Mouse (Mus musculus): ENCODE measurements at regions not wholly inside any gene's neighbourhood (a gene's known extent, or its start where the extent isn't known, plus 50 kb on each side); places are given as distances from the start of the nearest gene placed in this dataset.

- Histone ChIP-seq H3K27ac (ENCODE audit: control insufficient read depth, insufficient read depth, low read depth, low read length, poor library complexity) (no peak overlapping the region), H3K4me1 (ENCODE audit: control insufficient read depth, insufficient read depth, low read length) (no peaks in the 10 kb centered on the region), H3K4me3 (replicated peaks; ENCODE audit: control insufficient read depth, low read depth, low read length) (no peak overlapping the region)
- TF ChIP-seq CTCF (IDR thresholded peaks at IDR 0.05; ENCODE audit: control insufficient read depth, insufficient read depth, low read length) = no peak
- no peak for TF ChIP-seq POLR2A (IDR thresholded peaks at IDR 0.05; ENCODE audit: borderline replicate concordance, control insufficient read depth, low read depth, low read length)
- WGBS = 82% methylated on average over 11 of the region's 11 CpGs
Observed at GRCm38 (mm10) chr5:52309317-52310060, 54.1 kb upstream of the Sod3 start.

- no peaks in the 10 kb centered on the region for H3K4me1 ChIP-seq (ENCODE audit: control insufficient read depth, insufficient read depth, low read length)
- TF ChIP-seq CTCF (IDR thresholded peaks at IDR 0.05; ENCODE audit: control insufficient read depth, insufficient read depth, low read length) (no peak), POLR2A (IDR thresholded peaks at IDR 0.05; ENCODE audit: borderline replicate concordance, control insufficient read depth, low read depth, low read length) (no peak)
- no peak overlapping the region for H3K4me3 ChIP-seq (replicated peaks; ENCODE audit: control insufficient read depth, low read depth, low read length)
- H3K27ac ChIP-seq (ENCODE audit: control insufficient read depth, insufficient read depth, low read depth, low read length, poor library complexity) = no peak overlapping the region
- WGBS = 86% methylated on average over 3 of the region's 3 CpGs
Observed at GRCm38 (mm10) chr5:52296303-52296702, 67.3 kb upstream of the Sod3 start.

GRCm38 (mm10) chr5:52294466-52294865, 69.1 kb upstream of the Sod3 start:
- no peak for TF ChIP-seq CTCF (IDR thresholded peaks at IDR 0.05; ENCODE audit: control insufficient read depth, insufficient read depth, low read length)
- TF ChIP-seq POLR2A (IDR thresholded peaks at IDR 0.05; ENCODE audit: borderline replicate concordance, control insufficient read depth, low read depth, low read length) = no peak
- no peak overlapping the region for H3K4me3 ChIP-seq (replicated peaks; ENCODE audit: control insufficient read depth, low read depth, low read length)
- no peaks in the 10 kb centered on the region for H3K4me1 ChIP-seq (ENCODE audit: control insufficient read depth, insufficient read depth, low read length)
- H3K27ac ChIP-seq (ENCODE audit: control insufficient read depth, insufficient read depth, low read depth, low read length, poor library complexity) = no peak overlapping the region
- WGBS = 83% methylated on average over 8 of the region's 8 CpGs

GRCm38 (mm10) chr5:52288319-52288718, 75.3 kb upstream of the Sod3 start:
- no peak overlapping the region for H3K4me3 ChIP-seq (replicated peaks; ENCODE audit: control insufficient read depth, low read depth, low read length)
- H3K4me1 ChIP-seq (ENCODE audit: control insufficient read depth, insufficient read depth, low read length) = no peaks in the 10 kb centered on the region
- no peak overlapping the region for H3K27ac ChIP-seq (ENCODE audit: control insufficient read depth, insufficient read depth, low read depth, low read length, poor library complexity)
- TF ChIP-seq CTCF (IDR thresholded peaks at IDR 0.05; ENCODE audit: control insufficient read depth, insufficient read depth, low read length) (no peak), POLR2A (IDR thresholded peaks at IDR 0.05; ENCODE audit: borderline replicate concordance, control insufficient read depth, low read depth, low read length) (no peak)
- WGBS = 79% methylated on average over 1 of the region's 1 CpGs

- WGBS = 81% methylated on average over 2 of the region's 2 CpGs
- TF ChIP-seq POLR2A (IDR thresholded peaks at IDR 0.05; ENCODE audit: borderline replicate concordance, control insufficient read depth, low read depth, low read length) (no peak), CTCF (IDR thresholded peaks at IDR 0.05; ENCODE audit: control insufficient read depth, insufficient read depth, low read length) (no peak)
- Histone ChIP-seq H3K4me3 (replicated peaks; ENCODE audit: control insufficient read depth, low read depth, low read length) (no peak overlapping the region), H3K4me1 (ENCODE audit: control insufficient read depth, insufficient read depth, low read length) (no peaks in the 10 kb centered on the region), H3K27ac (ENCODE audit: control insufficient read depth, insufficient read depth, low read depth, low read length, poor library complexity) (no peak overlapping the region)
Observed at GRCm38 (mm10) chr5:52280871-52281270, 82.7 kb upstream of the Sod3 start.

- no peaks in the 10 kb centered on the region for H3K4me1 ChIP-seq (ENCODE audit: control insufficient read depth, insufficient read depth, low read length)
- no peak for TF ChIP-seq POLR2A (IDR thresholded peaks at IDR 0.05; ENCODE audit: borderline replicate concordance, control insufficient read depth, low read depth, low read length)
- TF ChIP-seq CTCF (IDR thresholded peaks at IDR 0.05; ENCODE audit: control insufficient read depth, insufficient read depth, low read length) = no peak
- no peak overlapping the region for H3K4me3 ChIP-seq (replicated peaks; ENCODE audit: control insufficient read depth, low read depth, low read length)
- H3K27ac ChIP-seq (ENCODE audit: control insufficient read depth, insufficient read depth, low read depth, low read length, poor library complexity) = no peak overlapping the region
- WGBS = 74% methylated on average over 5 of the region's 5 CpGs
Observed at GRCm38 (mm10) chr5:52278111-52278510, 85.5 kb upstream of the Sod3 start.

GRCm38 (mm10) chr5:52263214-52263613, 72.9 kb upstream of the Dhx15 start:
- TF ChIP-seq CTCF (IDR thresholded peaks at IDR 0.05; ENCODE audit: control insufficient read depth, insufficient read depth, low read length) (no peak), POLR2A (IDR thresholded peaks at IDR 0.05; ENCODE audit: borderline replicate concordance, control insufficient read depth, low read depth, low read length) (no peak)
- Histone ChIP-seq H3K4me3 (replicated peaks; ENCODE audit: control insufficient read depth, low read depth, low read length) (no peak overlapping the region), H3K4me1 (ENCODE audit: control insufficient read depth, insufficient read depth, low read length) (no peaks in the 10 kb centered on the region; the same call in 1 of the 2 replicates), H3K27ac (ENCODE audit: control insufficient read depth, insufficient read depth, low read depth, low read length, poor library complexity) (no peak overlapping the region)
- 83% methylated on average over 11 of the region's 11 CpGs for WGBS

- 84% methylated on average over 2 of the region's 2 CpGs for WGBS
- TF ChIP-seq CTCF (IDR thresholded peaks at IDR 0.05; ENCODE audit: control insufficient read depth, insufficient read depth, low read length) (no peak), POLR2A (IDR thresholded peaks at IDR 0.05; ENCODE audit: borderline replicate concordance, control insufficient read depth, low read depth, low read length) (no peak)
- Histone ChIP-seq H3K4me3 (replicated peaks; ENCODE audit: control insufficient read depth, low read depth, low read length) (no peak overlapping the region), H3K4me1 (ENCODE audit: control insufficient read depth, insufficient read depth, low read length) (no peaks in the 10 kb centered on the region; the same call in 1 of the 2 replicates), H3K27ac (ENCODE audit: control insufficient read depth, insufficient read depth, low read depth, low read length, poor library complexity) (no peak overlapping the region)
Observed at GRCm38 (mm10) chr5:52258075-52258474, 67.8 kb upstream of the Dhx15 start.
